In the genomic region with DNA sequence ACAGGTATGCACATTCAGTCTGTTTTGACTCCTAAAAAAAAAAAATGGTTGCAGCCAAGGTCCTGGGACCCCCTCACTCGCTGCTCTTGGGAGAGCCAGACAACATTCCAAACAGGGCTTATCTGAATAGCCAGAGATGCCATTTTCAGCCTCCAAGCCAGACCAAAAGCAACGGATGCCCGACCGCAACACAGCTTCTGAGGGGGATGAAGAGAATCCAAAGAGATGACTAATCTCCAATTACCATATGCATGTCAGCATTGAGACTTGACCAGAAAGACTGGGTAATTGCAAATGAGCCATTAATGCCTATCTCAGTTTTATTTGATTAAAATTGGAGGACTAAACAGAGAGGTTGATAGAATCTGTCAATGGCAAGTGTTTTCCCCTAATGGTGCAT, we compare ENCODE assay signal across 20 mouse cellular contexts.
DNase-seq lines count a peak whose midpoint lies in the region; ATAC-seq and TF ChIP-seq lines count a peak whose summit lies in the region.
"Had no signal": no experiment of that assay in that cellular context is flagged by ENCODE, and none has a peak within 500 bp of the region (broad histone marks: within the 10 kb centered on the region; RNA-seq: fewer than 3 reads in every experiment).

No protein-coding gene starts in this region.

- intact Hi-C loops in gastrocnemius, postnatal 14 days (cut with DNase I; ENCODE audit: low total_unique reads) = no loop called here

- WGBS in forebrain, embryonic 11.5 days = 17% methylated on average over 4 of the region's 4 CpGs
- 16% methylated on average over 4 of the region's 4 CpGs for WGBS in forebrain, postnatal 0 days
- WGBS in midbrain, embryonic 13.5 days = 10% methylated on average over 4 of the region's 4 CpGs
- 17% methylated on average over 4 of the region's 4 CpGs for WGBS in midbrain, embryonic 15.5 days
- WGBS in forebrain, embryonic 16.5 days = 7% methylated on average over 4 of the region's 4 CpGs

- 0 out of 2 replicates have a peak, but pooled peaks have one; percentile 31 for ATAC-seq in forebrain, embryonic 11.5 days (replicated peaks; ENCODE audit: low FRiP score)
- ATAC-seq in forebrain, postnatal 0 days = no peak
- ATAC-seq in midbrain, embryonic 13.5 days = peak; percentile 35; the same call in 1 of the 2 replicates
- ATAC-seq in midbrain, embryonic 15.5 days (replicated peaks) = no peak
- ATAC-seq in forebrain, embryonic 16.5 days = peak; percentile 38; the same call in 1 of the 2 replicates

- no peak overlapping the region for H3K9ac ChIP-seq in forebrain, embryonic 11.5 days (ENCODE audit: low read length)
- no peak overlapping the region for H3K9ac ChIP-seq in forebrain, postnatal 0 days
- no peak overlapping the region for H3K9ac ChIP-seq in midbrain, embryonic 13.5 days (replicated peaks)
- H3K9ac ChIP-seq in midbrain, embryonic 15.5 days = no peak overlapping the region
- H3K9ac ChIP-seq in forebrain, embryonic 16.5 days (replicated peaks; ENCODE audit: low read depth, low read length) = no peak overlapping the region
- H3K9ac ChIP-seq: limb, embryonic 15.5 days had no signal

- H3K27ac ChIP-seq in forebrain, embryonic 11.5 days (ENCODE audit: low read depth, low read length) = no peak overlapping the region
- no peak overlapping the region for H3K27ac ChIP-seq in forebrain, postnatal 0 days (ENCODE audit: low read depth, low read length)
- peak overlapping the region; percentile 51 for H3K27ac ChIP-seq in midbrain, embryonic 13.5 days
- no peak overlapping the region; the same call in 1 of the 2 replicates for H3K27ac ChIP-seq in midbrain, embryonic 15.5 days
- no peak overlapping the region for H3K27ac ChIP-seq in forebrain, embryonic 16.5 days (ENCODE audit: low read length)
- H3K27ac ChIP-seq: limb, embryonic 15.5 days had no signal

- H3K4me1 ChIP-seq in forebrain, embryonic 11.5 days (replicated peaks; ENCODE audit: control insufficient read depth, insufficient read depth, low read length) = peaks cover 2% of the 10 kb centered on the region; the same call in 1 of the 2 replicates
- no peaks in the 10 kb centered on the region for H3K4me1 ChIP-seq in forebrain, postnatal 0 days (ENCODE audit: insufficient read depth)
- H3K4me1 ChIP-seq in midbrain, embryonic 13.5 days (replicated peaks) = peaks cover 54% of the 10 kb centered on the region
- H3K4me1 ChIP-seq in midbrain, embryonic 15.5 days = peaks cover 20% of the 10 kb centered on the region
- peaks cover 4% of the 10 kb centered on the region; the same call in 1 of the 2 replicates for H3K4me1 ChIP-seq in forebrain, embryonic 16.5 days (replicated peaks; ENCODE audit: control insufficient read depth, insufficient read depth, low read length)
- H3K4me1 ChIP-seq: megakaryocyte, embryonic 14.5 days had no signal

- DNase-seq in forebrain, embryonic 11.5 days (ENCODE audit: low spot score) = no peak
- DNase-seq in forebrain, postnatal 0 days = no peak
- peak; percentile 65 for DNase-seq in R1 (ENCODE audit: low read depth, low spot score)
- DNase-seq in cerebellum, adult 9-11 months = no peak
- DNase-seq in gastrocnemius, postnatal 14 days = no peak
- DNase-seq: cerebellum, adult 11 months; cerebellum, postnatal 25 days; gastrocnemius, postnatal 10 days; heart, postnatal 10 days; kidney, adult 9 months; kidney, postnatal 4 days; lung, postnatal 10 days; right cerebral cortex, postnatal 14 days; thymus, postnatal 36 days had no signal

- H3K27me3 ChIP-seq in forebrain, embryonic 11.5 days (ENCODE audit: control insufficient read depth, insufficient read depth, low read length) = no peaks in the 10 kb centered on the region
- no peaks in the 10 kb centered on the region for H3K27me3 ChIP-seq in forebrain, postnatal 0 days (ENCODE audit: insufficient read depth, low read length)
- H3K27me3 ChIP-seq in midbrain, embryonic 13.5 days = no peaks in the 10 kb centered on the region
- no peaks in the 10 kb centered on the region for H3K27me3 ChIP-seq in midbrain, embryonic 15.5 days (replicated peaks)
- H3K27me3 ChIP-seq in forebrain, embryonic 16.5 days (replicated peaks; ENCODE audit: control insufficient read depth, insufficient read depth, low read length) = no peaks in the 10 kb centered on the region; the same call in 1 of the 2 replicates
- H3K27me3 ChIP-seq: limb, embryonic 15.5 days; megakaryocyte, embryonic 14.5 days had no signal

- no peaks in the 10 kb centered on the region for H3K9me3 ChIP-seq in forebrain, embryonic 11.5 days (ENCODE audit: control insufficient read depth, low read length)
- no peaks in the 10 kb centered on the region for H3K9me3 ChIP-seq in forebrain, postnatal 0 days (ENCODE audit: low read length)
- H3K9me3 ChIP-seq in midbrain, embryonic 13.5 days = no peaks in the 10 kb centered on the region
- no peaks in the 10 kb centered on the region for H3K9me3 ChIP-seq in midbrain, embryonic 15.5 days
- H3K9me3 ChIP-seq in forebrain, embryonic 16.5 days (ENCODE audit: control insufficient read depth, low read length) = no peaks in the 10 kb centered on the region
- H3K9me3 ChIP-seq: heart, embryonic 10.5 days; limb, embryonic 15.5 days had no signal

- TF ChIP-seq CTCF in forebrain, postnatal 0 days (IDR thresholded peaks at IDR 0.05; ENCODE audit: low read depth) = no peak

- H3K4me3 ChIP-seq in forebrain, embryonic 11.5 days (ENCODE audit: low read depth, low read length) = no peak overlapping the region
- no peak overlapping the region for H3K4me3 ChIP-seq in forebrain, postnatal 0 days (ENCODE audit: low read depth, low read length)
- H3K4me3 ChIP-seq in midbrain, embryonic 13.5 days (replicated peaks) = no peak overlapping the region
- H3K4me3 ChIP-seq in midbrain, embryonic 15.5 days = no peak overlapping the region
- no peak overlapping the region for H3K4me3 ChIP-seq in forebrain, embryonic 16.5 days (replicated peaks; ENCODE audit: low read length)
- H3K4me3 ChIP-seq: heart, embryonic 10.5 days; limb, embryonic 15.5 days; megakaryocyte, embryonic 14.5 days had no signal

- H3K4me2 ChIP-seq in forebrain, embryonic 11.5 days (ENCODE audit: low read depth, low read length, severe bottlenecking) = no peak overlapping the region
- H3K4me2 ChIP-seq in forebrain, postnatal 0 days (ENCODE audit: low read depth) = no peak overlapping the region
- H3K4me2 ChIP-seq in midbrain, embryonic 13.5 days (replicated peaks) = no peak overlapping the region
- no peak overlapping the region for H3K4me2 ChIP-seq in midbrain, embryonic 15.5 days
- no peak overlapping the region for H3K4me2 ChIP-seq in forebrain, embryonic 16.5 days (ENCODE audit: low read length)
- H3K4me2 ChIP-seq: limb, embryonic 15.5 days had no signal

- H3K36me3 ChIP-seq in forebrain, embryonic 11.5 days (ENCODE audit: control insufficient read depth, insufficient read depth, low read length) = no peaks in the 10 kb centered on the region
- no peaks in the 10 kb centered on the region for H3K36me3 ChIP-seq in forebrain, postnatal 0 days (ENCODE audit: insufficient read depth)
- H3K36me3 ChIP-seq in midbrain, embryonic 13.5 days = no peaks in the 10 kb centered on the region
- H3K36me3 ChIP-seq in midbrain, embryonic 15.5 days (replicated peaks) = no peaks in the 10 kb centered on the region
- H3K36me3 ChIP-seq in forebrain, embryonic 16.5 days (ENCODE audit: control insufficient read depth, insufficient read depth) = no peaks in the 10 kb centered on the region
- H3K36me3 ChIP-seq: heart, embryonic 10.5 days; limb, embryonic 15.5 days had no signal

Comparison
In these comparisons a context has a peak if more than half of its experiments do, and no peak if none do; other contexts are left out.
1. ATAC-seq: peak in forebrain, embryonic 11.5 days (single experiment), midbrain, embryonic 13.5 days (single experiment) and forebrain, embryonic 16.5 days (single experiment); none in forebrain, postnatal 0 days (single experiment) and midbrain, embryonic 15.5 days (single experiment).